Mouse (Mus musculus) forebrain, embryonic 14.5 days (tissue): ENCODE measurements around the gene Mrtfa. TPM values are rescaled to one million over a fixed set of nuclear protein-coding genes. Genes with fewer than 3 reads are reported as not detected.

Experiments
- ATAC-seq: fragments of 200-750 bp; cut with Nextera tagmentation; 2 replicates; pipeline ENCODE4 v1.8.0; 2017; ENCODE audit warnings: mild to moderate bottlenecking, moderate library complexity
- DNase-seq: peaks from one replicate; pipeline ENCODE4 v3.0.0-alpha.2; 2015; ENCODE audit warnings: low spot score
- H3K27ac ChIP-seq: fragments of 300-500 bp; sonication (generic); 2 replicates; pipeline ENCODE4 v1.5.1; 2014; ENCODE audit warnings: low read depth, mild to moderate bottlenecking, control low read depth, low read length, moderate library complexity
- H3K27me3 ChIP-seq: fragments of 300-500 bp; sonication (generic); replicated peaks from 2 replicates; pipeline ENCODE4 v1.6.1; 2014; ENCODE audit warnings: low read length, control low read depth, mixed read lengths; ENCODE audit not compliant: control insufficient read depth, insufficient read depth
- H3K36me3 ChIP-seq: fragments of 300-500 bp; sonication (generic); 2 replicates; pipeline ENCODE4 v1.6.1; 2014; ENCODE audit warnings: low read length, control low read depth; ENCODE audit not compliant: control insufficient read depth, insufficient read depth
- H3K4me1 ChIP-seq: fragments of 300-500 bp; sonication (generic); 2 replicates; pipeline ENCODE4 v1.6.1; 2014; ENCODE audit warnings: antibody characterized with exemption, low read length, control low read depth; ENCODE audit not compliant: control insufficient read depth, insufficient read depth
- H3K4me2 ChIP-seq: fragments of 300-500 bp; sonication (generic); 2 replicates; pipeline ENCODE4 v1.6.1; 2014; ENCODE audit warnings: mild to moderate bottlenecking, control low read depth, low read length
- H3K4me3 ChIP-seq: fragments of 300-500 bp; sonication (generic); 2 replicates; pipeline ENCODE4 v1.5.1; 2014; ENCODE audit warnings: low read depth, low read length, control low read depth
- H3K9ac ChIP-seq: fragments of 300-500 bp; sonication (generic); 2 replicates; pipeline ENCODE4 v1.6.1; 2014; ENCODE audit warnings: mild to moderate bottlenecking, low read length, control low read depth, moderate library complexity
- H3K9me3 ChIP-seq: fragments of 300-500 bp; sonication (generic); replicated peaks from 2 replicates; pipeline ENCODE4 v1.6.1; 2016; ENCODE audit warnings: low read length, control low read depth, mixed read lengths; ENCODE audit not compliant: control insufficient read depth
- WGBS: fragments of 180-500 bp; shearing (Covaris S2); extraction: QIAGEN DNeasy Blood & Tissue Kit; methylation state at CpG from one replicate; pipeline ENCODE4 v1.1.7; 2014; 5-methylcytosine and 5-hydroxymethylcytosine counted together
- polyA plus RNA-seq: library from polyadenylated mRNA; unstranded; fragments of >200 nt; fragmentation: Nextera tagmentation; extraction: Ambion mirVana; gene quantifications from 2 replicates; pipeline ENCODE4 v1.2.1, GENCODE M21; 2014

The Mrtfa gene
- polyA plus RNA-seq, 1 experiment from 2014 or later: 13.6 TPM

GRCm38 (mm10) chr15:81010114-81010513 is 180.4 kb downstream of the Mrtfa start:
- DNase-seq: no peak
- 79% methylated on average over 7 of the region's 7 CpGs for WGBS
- peaks cover 81% of the 10 kb centered on the region for H3K36me3 ChIP-seq
- no peak overlapping the region for H3K4me2 ChIP-seq
- H3K27ac ChIP-seq: no peak overlapping the region
- H3K4me3 ChIP-seq: no peak overlapping the region
- no peaks in the 10 kb centered on the region for H3K9me3 ChIP-seq
- no peak for ATAC-seq
- H3K4me1 ChIP-seq: no peaks in the 10 kb centered on the region
- H3K9ac ChIP-seq: no peak overlapping the region
- H3K27me3 ChIP-seq: no peaks in the 10 kb centered on the region

- Histone ChIP-seq H3K27ac (no peak overlapping the region), H3K4me1 (no peaks in the 10 kb centered on the region), H3K9me3 (no peaks in the 10 kb centered on the region), H3K4me3 (no peak overlapping the region), H3K4me2 (no peak overlapping the region), H3K9ac (no peak overlapping the region), H3K27me3 (no peaks in the 10 kb centered on the region), H3K36me3 (peaks cover 75% of the 10 kb centered on the region)
- DNase-seq (no peak), ATAC-seq (no peak)
- 69% methylated on average over 10 of the region's 10 CpGs for WGBS
Observed at GRCm38 (mm10) chr15:81008689-81009123, 181.9 kb downstream of the Mrtfa start.

GRCm38 (mm10) chr15:81007905-81008304 is 182.7 kb downstream of the Mrtfa start:
- H3K9me3 ChIP-seq: no peaks in the 10 kb centered on the region
- ATAC-seq: no peak
- WGBS: 91% methylated on average over 8 of the region's 8 CpGs
- H3K9ac ChIP-seq: no peak overlapping the region
- H3K4me2 ChIP-seq: no peak overlapping the region
- H3K27ac ChIP-seq: no peak overlapping the region
- no peaks in the 10 kb centered on the region for H3K4me1 ChIP-seq
- H3K36me3 ChIP-seq: peaks cover 72% of the 10 kb centered on the region
- no peak overlapping the region for H3K4me3 ChIP-seq
- H3K27me3 ChIP-seq: no peaks in the 10 kb centered on the region
- no peak for DNase-seq

DNA sequence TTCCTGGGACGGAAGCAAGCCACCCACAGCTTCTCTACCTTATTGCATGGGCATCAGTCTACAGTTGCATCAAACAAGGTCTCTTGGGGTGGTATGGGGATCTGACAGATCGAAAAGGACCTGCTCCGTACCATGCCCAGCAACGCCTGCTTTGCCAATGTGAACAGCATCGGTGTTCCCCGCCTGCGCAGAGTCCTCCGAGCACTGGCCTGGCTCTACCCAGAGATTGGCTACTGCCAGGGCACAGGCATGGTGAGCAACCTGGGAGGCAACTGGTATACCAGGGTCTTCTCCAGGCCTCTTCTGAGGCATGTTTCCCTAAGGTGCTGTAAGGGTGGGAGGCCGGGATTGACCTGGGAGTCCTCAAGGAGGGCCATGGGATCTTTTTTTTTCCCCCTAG is 183.2 kb downstream of the Mrtfa start:
- H3K36me3 ChIP-seq: peaks cover 67% of the 10 kb centered on the region

DNA sequence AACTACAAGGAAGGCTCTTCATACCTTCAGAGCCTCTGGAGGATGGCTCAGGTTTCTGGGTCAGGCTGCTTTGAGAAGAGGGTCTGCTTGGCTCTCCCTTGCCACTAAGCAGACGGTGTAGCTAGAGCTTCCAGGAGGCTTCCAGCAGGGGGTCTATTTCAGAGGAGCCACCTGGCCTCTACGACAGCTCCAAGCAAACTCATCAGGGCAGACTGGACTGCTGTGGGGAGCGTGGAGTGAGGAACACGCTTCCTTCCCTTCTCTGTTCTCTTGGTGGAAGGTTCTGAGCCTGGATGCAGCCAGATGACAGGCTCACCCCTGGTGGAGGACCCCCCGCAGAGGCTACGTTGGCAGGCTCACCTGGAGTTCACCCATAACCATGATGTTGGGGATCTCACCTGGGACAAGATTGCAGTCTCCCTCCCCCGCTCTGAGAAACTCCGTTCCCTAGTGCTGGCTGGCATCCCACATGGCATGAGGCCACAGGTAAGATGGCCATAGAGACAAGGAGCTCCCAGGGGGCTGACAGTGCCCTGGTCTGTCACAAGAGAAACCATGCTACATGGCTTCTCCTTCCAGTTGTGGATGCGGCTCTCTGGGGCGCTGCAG is 184.3 kb downstream of the Mrtfa start:
- Histone ChIP-seq H3K4me3 (no peak overlapping the region), H3K27ac (no peak overlapping the region), H3K9ac (no peak overlapping the region), H3K27me3 (no peaks in the 10 kb centered on the region), H3K36me3 (peaks cover 58% of the 10 kb centered on the region), H3K4me2 (no peak overlapping the region), H3K4me1 (no peaks in the 10 kb centered on the region), H3K9me3 (no peaks in the 10 kb centered on the region)
- no peak for DNase-seq
- WGBS: 86% methylated on average over 10 of the region's 10 CpGs
- ATAC-seq: no peak

More for the DNA sequence above, 183.2 kb downstream of the Mrtfa start:
- no peaks in the 10 kb centered on the region for H3K4me1 ChIP-seq
- H3K27me3 ChIP-seq: no peaks in the 10 kb centered on the region
- H3K4me3 ChIP-seq: no peak overlapping the region
- H3K9ac ChIP-seq: no peak overlapping the region
- no peak overlapping the region for H3K27ac ChIP-seq
- 92% methylated on average over 9 of the region's 9 CpGs for WGBS
- no peak overlapping the region for H3K4me2 ChIP-seq
- ATAC-seq (no peak), DNase-seq (no peak)
- no peaks in the 10 kb centered on the region for H3K9me3 ChIP-seq

- Histone ChIP-seq H3K27ac (no peak overlapping the region), H3K4me1 (no peaks in the 10 kb centered on the region), H3K4me3 (no peak overlapping the region), H3K9ac (no peak overlapping the region), H3K36me3 (peaks cover 15% of the 10 kb centered on the region), H3K9me3 (no peaks in the 10 kb centered on the region), H3K4me2 (no peak overlapping the region), H3K27me3 (no peaks in the 10 kb centered on the region)
- no peak for ATAC-seq
- no peak for DNase-seq
- WGBS: 45% methylated on average over 2 of the region's 4 CpGs
Observed at GRCm38 (mm10) chr15:81000419-81001138, 190.0 kb downstream of the Mrtfa start.

DNA sequence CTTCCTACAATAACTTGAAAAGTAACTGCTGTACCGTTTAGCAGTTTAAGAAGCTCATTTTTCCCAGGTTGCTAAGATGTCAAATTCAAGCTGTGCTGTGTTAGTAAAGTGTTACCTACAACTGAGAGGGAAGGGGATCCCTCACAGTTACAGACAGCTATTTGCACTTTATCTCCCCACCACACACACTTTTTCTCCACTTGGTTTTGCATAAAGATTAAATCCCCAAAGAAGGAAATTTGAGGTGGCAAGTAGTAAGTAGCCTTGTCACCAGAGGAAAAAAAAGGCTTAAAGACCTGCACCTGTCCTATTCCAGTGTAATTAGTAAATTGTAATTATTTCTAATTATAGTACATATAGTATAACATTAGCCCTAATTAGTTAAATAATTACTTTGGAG is 193.5 kb downstream of the Mrtfa start:
- no peak overlapping the region for H3K9ac ChIP-seq
- no peak overlapping the region for H3K4me2 ChIP-seq
- DNase-seq: no peak
- no peak for ATAC-seq
- H3K4me1 ChIP-seq: no peaks in the 10 kb centered on the region
- WGBS: 67% methylated on average over 1 of the region's 1 CpGs
- no peak overlapping the region for H3K4me3 ChIP-seq
- no peaks in the 10 kb centered on the region for H3K9me3 ChIP-seq
- H3K27ac ChIP-seq: no peak overlapping the region
- no peaks in the 10 kb centered on the region for H3K36me3 ChIP-seq
- H3K27me3 ChIP-seq: no peaks in the 10 kb centered on the region

GRCm38 (mm10) chr15:80996090-80996835 is 194.3 kb downstream of the Mrtfa start:
- Histone ChIP-seq H3K4me3 (no peak overlapping the region), H3K4me1 (no peaks in the 10 kb centered on the region), H3K36me3 (no peaks in the 10 kb centered on the region), H3K9me3 (no peaks in the 10 kb centered on the region), H3K27ac (no peak overlapping the region), H3K27me3 (no peaks in the 10 kb centered on the region), H3K4me2 (no peak overlapping the region), H3K9ac (no peak overlapping the region)
- 82% methylated on average over 6 of the region's 6 CpGs for WGBS
- DNase-seq (no peak), ATAC-seq (no peak)

DNA sequence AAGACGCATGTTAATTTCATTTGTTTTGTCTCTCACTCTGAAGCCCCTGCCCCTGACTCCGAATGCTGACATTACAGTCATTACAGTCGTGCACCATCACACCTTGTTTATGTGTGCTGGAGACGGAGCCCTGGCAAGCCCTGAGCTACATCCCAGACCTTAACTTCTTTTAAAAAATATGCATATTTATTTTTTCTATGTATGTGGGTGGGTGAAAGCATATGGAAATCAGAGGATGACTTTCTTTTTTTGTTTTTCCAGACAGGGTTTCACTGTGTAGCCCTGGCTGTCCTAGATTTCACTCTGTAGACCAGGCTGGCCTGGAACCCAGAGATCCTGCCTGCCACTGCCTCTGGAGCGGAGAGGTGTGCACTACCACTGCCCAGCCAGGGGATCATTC is 195.6 kb downstream of the Mrtfa start:
- no peak for ATAC-seq
- no peak overlapping the region for H3K4me2 ChIP-seq
- H3K9ac ChIP-seq: no peak overlapping the region
- no peaks in the 10 kb centered on the region for H3K27me3 ChIP-seq
- H3K36me3 ChIP-seq: no peaks in the 10 kb centered on the region
- H3K27ac ChIP-seq: no peak overlapping the region
- no peak for DNase-seq
- no peaks in the 10 kb centered on the region for H3K9me3 ChIP-seq
- 85% methylated on average over 5 of the region's 5 CpGs for WGBS
- H3K4me3 ChIP-seq: no peak overlapping the region
- H3K4me1 ChIP-seq: no peaks in the 10 kb centered on the region
